Mouse (Mus musculus) heart, adult 2 months (tissue): ENCODE measurements at regions not wholly inside any gene's neighbourhood (a gene's known extent, or its start where the extent isn't known, plus 50 kb on each side); places are given as distances from the start of the nearest gene placed in this dataset.

ENCODE experiments used
- DNase-seq, 2 experiments: peaks; one replicate each; pipeline ENCODE4 v3.0.0; 2021
- H3K27ac ChIP-seq: fragments of 200-600 bp; 2 replicates; pipeline ENCODE4 v1.8.1; 2022
- H3K27me3 ChIP-seq: fragments of 200-500 bp; 2 replicates; pipeline ENCODE4 v1.6.1; 2012; ENCODE audit warnings: mild to moderate bottlenecking, low read length, inconsistent platforms, mixed read lengths; ENCODE audit not compliant: control insufficient read depth, insufficient read depth
- H3K36me3 ChIP-seq: fragments of 200-500 bp; 2 replicates; pipeline ENCODE4 v1.6.1; 2012; ENCODE audit warnings: low read length, inconsistent platforms; ENCODE audit not compliant: control insufficient read depth, insufficient read depth
- H3K4me1 ChIP-seq: fragments of 200-500 bp; 2 replicates; pipeline ENCODE4 v1.6.1; 2011; ENCODE audit warnings: low read length; ENCODE audit not compliant: control insufficient read depth, insufficient read depth
- H3K4me3 ChIP-seq: fragments of 200-600 bp; 2 replicates; pipeline ENCODE4 v1.8.1; 2022
- H3K79me2 ChIP-seq: fragments of 200-500 bp; replicated peaks from 2 replicates; pipeline ENCODE4 v1.6.1; 2012; ENCODE audit warnings: mild to moderate bottlenecking, inconsistent platforms, low read length, moderate library complexity, mixed read lengths; ENCODE audit not compliant: control insufficient read depth, insufficient read depth
- H3K9ac ChIP-seq: fragments of 200-500 bp; 2 replicates; pipeline ENCODE4 v1.6.1; 2012; ENCODE audit warnings: low read depth, mild to moderate bottlenecking, control low read depth, inconsistent platforms, low read length, mixed read lengths
- CTCF ChIP-seq: fragments of 200-600 bp; IDR thresholded peaks from 2 replicates; pipeline ENCODE4 v1.8.1; 2022; ENCODE audit warnings: antibody characterized with exemption, mild to moderate bottlenecking, moderate library complexity
- EP300 ChIP-seq: fragments of 200-500 bp; IDR thresholded peaks from 2 replicates; pipeline ENCODE4 v1.6.1; 2011; ENCODE audit warnings: low read depth, low read length, control low read depth; ENCODE audit not compliant: insufficient read depth
- POLR2A ChIP-seq: fragments of 200-500 bp; IDR thresholded peaks from 2 replicates; pipeline ENCODE4 v1.6.1; 2011; ENCODE audit warnings: mild to moderate bottlenecking, low read depth, low read length, control low read depth; ENCODE audit not compliant: insufficient read depth
- WGBS: fragments of 180-500 bp; shearing (Covaris S2); methylation state at CpG from one replicate; pipeline ENCODE4 v1.1.7; 2018; 5-methylcytosine and 5-hydroxymethylcytosine counted together
- intact Hi-C: fragments of 180-260 bp; cut with DNase I; formaldehyde crosslinking; loops from one replicate; pipeline ENCODE4 v1.15.1; 2025

GRCm38 (mm10) chr15:96844290-96844689, 144.8 kb upstream of the Slc38a2 start:
- 76% methylated on average over 4 of the region's 4 CpGs for WGBS

GRCm38 (mm10) chr15:96843589-96843988, 144.1 kb upstream of the Slc38a2 start:
- DNase-seq: no peak
- H3K27ac ChIP-seq: peak overlapping the region; percentile 15

More at GRCm38 (mm10) chr15:96844290-96844689, 144.8 kb upstream of the Slc38a2 start:
- Histone ChIP-seq H3K36me3 (no peaks in the 10 kb centered on the region), H3K9ac (no peak overlapping the region), H3K4me1 (peaks cover 2% of the 10 kb centered on the region), H3K27ac (peak overlapping the region; percentile 15), H3K27me3 (no peaks in the 10 kb centered on the region), H3K4me3 (no peak overlapping the region), H3K79me2 (no peaks in the 10 kb centered on the region)
- TF ChIP-seq POLR2A: no peak
- TF ChIP-seq EP300: no peak
- TF ChIP-seq CTCF: no peak
- intact Hi-C loops: no loop called here
- DNase-seq: no peak

GRCm38 (mm10) chr15:96842881-96843280, 143.4 kb upstream of the Slc38a2 start:
- DNase-seq: no peak
- TF ChIP-seq CTCF (no peak), EP300 (no peak)
- no peaks in the 10 kb centered on the region for H3K79me2 ChIP-seq
- intact Hi-C loops: no loop called here
- H3K36me3 ChIP-seq: no peaks in the 10 kb centered on the region
- H3K27me3 ChIP-seq: no peaks in the 10 kb centered on the region
- H3K4me1 ChIP-seq: peaks cover 2% of the 10 kb centered on the region
- H3K27ac ChIP-seq: no peak overlapping the region
- WGBS: 82% methylated on average over 3 of the region's 3 CpGs
- no peak overlapping the region for H3K4me3 ChIP-seq
- H3K9ac ChIP-seq: no peak overlapping the region

More at GRCm38 (mm10) chr15:96843589-96843988, 144.1 kb upstream of the Slc38a2 start:
- TF ChIP-seq CTCF: no peak
- no peak for TF ChIP-seq POLR2A
- no peak for TF ChIP-seq EP300
- Histone ChIP-seq H3K4me1 (peaks cover 2% of the 10 kb centered on the region), H3K79me2 (no peaks in the 10 kb centered on the region), H3K9ac (no peak overlapping the region), H3K4me3 (no peak overlapping the region), H3K36me3 (no peaks in the 10 kb centered on the region), H3K27me3 (no peaks in the 10 kb centered on the region)
- intact Hi-C loops: no loop called here
- 71% methylated on average over 7 of the region's 7 CpGs for WGBS

GRCm38 (mm10) chr15:96836670-96837069, 137.1 kb upstream of the Slc38a2 start:
- no peaks in the 10 kb centered on the region for H3K36me3 ChIP-seq
- no peak for TF ChIP-seq EP300
- 91% methylated on average over 3 of the region's 3 CpGs for WGBS

GRCm38 (mm10) chr15:96834862-96835261, 135.3 kb upstream of the Slc38a2 start:
- H3K4me3 ChIP-seq: no peak overlapping the region
- intact Hi-C loops: no loop called here
- H3K4me1 ChIP-seq: no peaks in the 10 kb centered on the region
- no peaks in the 10 kb centered on the region for H3K79me2 ChIP-seq
- DNase-seq: no peak
- H3K27me3 ChIP-seq: no peaks in the 10 kb centered on the region
- no peak for TF ChIP-seq POLR2A
- no peak for TF ChIP-seq EP300
- peak; percentile 33; the same call in 1 of the 2 replicates for TF ChIP-seq CTCF
- 55% methylated on average over 9 of the region's 9 CpGs for WGBS
- no peak overlapping the region for H3K27ac ChIP-seq
- H3K36me3 ChIP-seq: no peaks in the 10 kb centered on the region
- H3K9ac ChIP-seq: no peak overlapping the region

More at GRCm38 (mm10) chr15:96836670-96837069, 137.1 kb upstream of the Slc38a2 start:
- Histone ChIP-seq H3K27ac (no peak overlapping the region), H3K9ac (no peak overlapping the region), H3K27me3 (no peaks in the 10 kb centered on the region), H3K4me3 (no peak overlapping the region), H3K4me1 (no peaks in the 10 kb centered on the region), H3K79me2 (no peaks in the 10 kb centered on the region)
- DNase-seq: no peak
- intact Hi-C loops: no loop called here

- Histone ChIP-seq H3K79me2 (no peaks in the 10 kb centered on the region), H3K4me1 (no peaks in the 10 kb centered on the region), H3K9ac (no peak overlapping the region), H3K4me3 (no peak overlapping the region), H3K36me3 (no peaks in the 10 kb centered on the region), H3K27me3 (no peaks in the 10 kb centered on the region), H3K27ac (no peak overlapping the region)
- no peak for TF ChIP-seq CTCF
- no peak for TF ChIP-seq POLR2A
- TF ChIP-seq EP300: no peak
- WGBS: 89% methylated on average over 10 of the region's 10 CpGs
- DNase-seq: no peak
- intact Hi-C loops: no loop called here
These were observed 134.8 kb upstream of the Slc38a2 start for GRCm38 (mm10) chr15:96834162-96834843.
